Mouse (Mus musculus): ENCODE measurements around the gene Nyx. TPM values are rescaled to one million over a fixed set of nuclear protein-coding genes. Genes with fewer than 3 reads are reported as not detected.
A peak's percentile ranks its signal among the peaks of the same experiment; 100 is the strongest.
"Not testable (repeated sequence)": the region's sequence is repeated elsewhere in the genome, so short reads cannot be mapped to it uniquely, and the experiment has no call there.

Nyx gene
- total RNA-seq (2021), result under 1 TPM; 0.23 to 0.66 TPM
- long read RNA-seq, experiment 1, result 0 reads
- long read RNA-seq, experiment 2, result 0 reads

DNA sequence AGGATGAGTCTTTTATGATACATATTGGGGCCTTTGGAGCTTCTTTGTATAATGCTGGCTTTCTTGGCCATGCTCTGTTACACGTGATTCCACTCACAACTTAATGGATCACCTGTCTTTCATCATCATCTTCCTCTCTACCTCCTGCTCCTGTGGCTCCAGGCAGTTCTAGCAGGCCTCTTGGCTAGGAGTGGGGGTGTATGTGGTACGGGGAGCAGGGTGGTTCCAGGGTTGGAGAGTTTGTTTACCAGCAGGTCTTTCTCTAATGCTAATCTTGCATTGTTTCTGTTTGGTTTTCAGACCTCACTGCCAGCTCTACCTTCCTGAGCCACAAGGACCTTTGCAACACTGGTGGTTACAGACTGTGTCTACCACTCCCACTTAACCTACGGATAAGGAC lies at the start of gene Nyx:
Nyx (plus strand) TSS at position 301 of the 400 bp plus-strand sequence.
- no peak within 1 kb of the TSS for H3K4me3 ChIP-seq
- H3K27ac ChIP-seq, result peak within 1 kb of the TSS; percentile 6; the same call in 1 of the 2 replicates
- intact Hi-C loops (cut with DNase I), result loop anchor here (5.0 to 10.0 kb wide), 3 partner anchors 51 to 219 kb away; no protein-coding TSS in a partner anchor
- TF ChIP-seq CTCF (IDR thresholded peaks at IDR 0.05), result no peak
- no peak for DNase-seq (ENCODE audit: extremely low spot score in 1 of 2, low spot score in 2 of 2)

DNA sequence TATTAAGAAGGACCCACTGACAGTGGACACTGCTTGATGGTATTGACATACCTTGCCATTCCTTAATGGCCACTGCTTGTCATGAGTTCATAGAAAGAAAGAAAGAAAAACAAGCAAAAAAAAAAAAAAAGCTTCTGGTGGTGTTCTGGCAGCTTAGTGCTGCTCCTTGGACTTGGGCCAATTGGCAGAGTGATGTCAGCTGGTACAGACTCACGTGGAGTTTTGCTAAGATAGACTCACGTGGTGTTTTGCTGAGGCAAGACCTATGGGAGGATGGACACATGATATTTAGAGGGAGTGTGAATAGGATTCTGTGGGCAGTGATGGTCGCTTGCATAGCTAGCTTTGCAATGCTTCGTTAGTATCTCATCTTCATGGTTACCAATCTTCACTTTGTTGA lies 43.9 kb upstream of the Nyx start:
- TF ChIP-seq CTCF (IDR thresholded peaks at IDR 0.05), result no peak
- intact Hi-C loops (cut with DNase I), result no loop called here
- H3K4me3 ChIP-seq, result no peak overlapping the region

DNA sequence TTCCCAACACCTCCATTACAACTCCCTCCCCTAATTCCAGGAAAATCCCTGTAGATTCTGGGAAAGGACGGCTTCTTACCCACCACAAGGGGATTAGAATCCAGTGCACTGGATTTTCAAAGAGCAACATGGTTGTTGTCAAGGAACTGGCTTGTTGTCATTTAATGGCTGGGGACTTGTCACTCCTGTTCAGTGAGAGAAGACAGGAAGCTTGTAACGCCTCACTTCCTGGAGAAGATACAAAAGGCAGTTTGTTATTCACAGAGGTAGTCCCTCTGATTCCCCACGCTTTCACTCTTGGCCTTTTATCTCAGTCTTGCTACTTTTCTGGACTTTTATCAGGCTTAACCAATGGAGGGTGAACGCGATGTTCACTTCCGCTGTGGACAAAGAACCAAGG lies 34.5 kb upstream of the Nyx start:
- intact Hi-C loops (cut with DNase I), result no loop called here
- Histone ChIP-seq H3K4me3 (no peak overlapping the region), H3K27ac (no peak overlapping the region)
- no peak for DNase-seq (ENCODE audit: extremely low spot score in 1 of 2, low spot score in 2 of 2)
- no peak for TF ChIP-seq CTCF (IDR thresholded peaks at IDR 0.05)

More for the DNA sequence above, 43.9 kb upstream of the Nyx start:
- no peak for DNase-seq (ENCODE audit: extremely low spot score in 1 of 2, low spot score in 2 of 2)
- H3K27ac ChIP-seq, result no peak overlapping the region

DNA sequence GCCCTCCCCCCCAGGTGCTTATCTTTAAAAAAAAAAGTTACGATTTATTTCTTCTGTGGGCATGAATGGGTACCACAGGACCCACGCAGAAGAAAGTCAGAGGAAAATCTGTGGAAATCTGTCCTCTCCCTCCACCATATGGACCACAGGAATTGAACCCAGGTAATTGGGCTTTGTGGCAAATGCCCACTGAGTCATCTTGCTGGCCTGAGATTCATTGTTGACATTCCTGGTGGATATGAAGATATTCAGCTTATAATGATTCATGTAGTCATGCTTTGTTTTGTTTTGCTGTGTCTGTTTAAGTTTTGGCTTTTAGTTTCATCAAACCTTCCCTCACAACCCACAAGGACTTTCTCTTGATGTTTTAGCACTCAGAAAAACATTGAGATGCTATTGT lies 29.9 kb upstream of the Nyx start:
- intact Hi-C loops (cut with DNase I); H3K4me3 ChIP-seq; H3K27ac ChIP-seq; DNase-seq (ENCODE audit: extremely low spot score in 1 of 2, low spot score in 2 of 2): not testable (repeated sequence)

DNA sequence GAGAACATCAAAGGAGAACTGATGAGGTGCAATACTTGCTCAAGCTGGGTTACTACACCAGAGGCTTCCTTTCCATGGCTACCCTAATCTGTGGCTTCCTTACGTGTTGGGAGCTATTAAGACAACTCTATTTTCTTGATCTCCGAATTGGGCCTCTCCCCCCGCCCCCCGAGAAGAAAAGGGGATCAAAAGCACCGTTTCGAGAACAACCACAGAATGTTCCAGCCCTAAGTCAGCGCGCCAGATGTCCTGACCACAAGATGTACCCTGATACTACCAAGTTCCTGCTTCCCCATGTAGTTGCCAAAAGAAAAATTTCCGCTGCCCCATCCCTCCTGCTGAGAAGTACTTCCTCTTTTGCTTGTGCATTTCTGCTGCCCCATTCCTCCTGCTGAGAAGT lies 9.4 kb upstream of the Nyx start:
- DNase-seq (ENCODE audit: extremely low spot score in 1 of 2, low spot score in 2 of 2); intact Hi-C loops (cut with DNase I); H3K4me3 ChIP-seq; H3K27ac ChIP-seq: not testable (repeated sequence)

DNA sequence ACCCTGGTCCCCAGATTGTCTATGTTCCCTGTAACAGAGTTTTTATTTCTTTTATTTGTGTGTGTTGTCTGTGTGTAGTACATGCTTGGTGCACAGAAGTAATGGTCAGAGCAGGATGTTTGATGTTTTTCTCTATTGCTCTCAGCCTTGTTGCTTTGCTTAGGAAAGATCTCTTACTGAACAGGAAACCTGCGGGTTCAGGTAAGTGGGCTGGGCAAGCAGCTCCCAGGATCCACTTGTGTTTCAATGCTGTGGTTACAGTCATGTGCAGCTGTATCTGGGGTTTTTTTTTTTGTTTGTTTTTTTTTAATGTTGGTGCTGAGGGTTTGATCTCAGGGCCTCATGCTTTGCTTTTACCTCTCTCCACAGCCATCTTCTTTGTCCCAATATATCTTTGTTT lies 7.1 kb upstream of the Nyx start:
- no peak overlapping the region for H3K27ac ChIP-seq
- no peak for DNase-seq (ENCODE audit: extremely low spot score in 1 of 2, low spot score in 2 of 2)
- H3K4me3 ChIP-seq, result no peak overlapping the region
- intact Hi-C loops (cut with DNase I), result no loop called here
- no peak for TF ChIP-seq CTCF (IDR thresholded peaks at IDR 0.05)

DNA sequence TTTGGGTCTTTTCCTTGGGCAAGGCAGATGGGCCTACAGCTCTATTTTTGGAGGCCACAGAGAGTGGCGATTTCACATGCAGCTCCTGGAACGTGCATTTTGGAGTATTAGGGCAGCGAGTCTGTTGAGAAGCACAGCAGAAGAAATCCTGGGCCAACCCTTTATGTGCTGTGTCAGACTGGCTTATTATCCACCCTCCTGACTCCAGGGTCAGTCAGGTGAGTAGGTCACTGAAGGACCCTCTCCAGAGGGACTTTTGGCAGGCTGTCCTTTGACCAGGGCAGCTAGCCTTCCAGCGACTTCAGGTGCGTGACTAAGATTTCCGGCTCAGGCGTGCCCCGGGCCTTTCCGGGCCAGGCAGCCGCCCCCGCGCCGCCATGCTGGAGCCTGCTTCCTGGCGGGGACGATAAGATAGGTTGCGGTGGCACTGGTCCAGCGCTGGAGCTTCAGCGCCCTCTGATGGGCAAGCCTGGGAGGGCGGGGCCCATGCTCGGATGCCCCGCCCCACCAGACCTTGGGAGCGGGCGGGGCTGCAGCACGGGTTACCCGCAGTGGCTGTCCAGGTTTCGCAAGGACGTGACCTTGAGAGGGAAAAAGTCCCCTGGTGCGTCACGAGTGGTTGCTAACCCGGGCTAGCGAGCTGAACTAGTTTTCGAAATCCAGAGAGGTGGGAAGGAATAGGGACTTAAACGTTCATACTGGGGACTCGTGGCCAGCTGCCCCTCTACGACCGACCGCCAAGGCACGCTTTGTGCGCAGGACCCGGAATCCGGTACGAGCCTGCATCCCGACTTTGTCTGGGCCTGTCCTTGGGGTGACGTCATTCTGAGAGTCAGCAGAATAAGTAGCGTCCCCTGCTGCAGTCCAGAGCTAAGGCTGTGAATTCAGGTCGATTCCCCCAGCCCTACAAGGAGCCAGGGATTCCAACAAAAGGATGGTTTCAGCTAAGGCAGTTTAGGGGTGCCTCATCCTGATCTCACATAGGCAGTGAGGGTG lies 4.3 kb upstream of the Nyx start:
- peak; percentile 81 to 84 for DNase-seq (ENCODE audit: extremely low spot score in 1 of 2, low spot score in 2 of 2)
- TF ChIP-seq CTCF (IDR thresholded peaks at IDR 0.05), result peak; percentile 76
- H3K4me3 ChIP-seq, result peak overlapping the region; percentile 39
- intact Hi-C loops (cut with DNase I), result loop anchor here (1.0 to 10.0 kb wide), 5 partner anchors 115 to 233 kb away; partner anchors contain the start of gene Ddx3x
- peak overlapping the region; percentile 81 for H3K27ac ChIP-seq

DNA sequence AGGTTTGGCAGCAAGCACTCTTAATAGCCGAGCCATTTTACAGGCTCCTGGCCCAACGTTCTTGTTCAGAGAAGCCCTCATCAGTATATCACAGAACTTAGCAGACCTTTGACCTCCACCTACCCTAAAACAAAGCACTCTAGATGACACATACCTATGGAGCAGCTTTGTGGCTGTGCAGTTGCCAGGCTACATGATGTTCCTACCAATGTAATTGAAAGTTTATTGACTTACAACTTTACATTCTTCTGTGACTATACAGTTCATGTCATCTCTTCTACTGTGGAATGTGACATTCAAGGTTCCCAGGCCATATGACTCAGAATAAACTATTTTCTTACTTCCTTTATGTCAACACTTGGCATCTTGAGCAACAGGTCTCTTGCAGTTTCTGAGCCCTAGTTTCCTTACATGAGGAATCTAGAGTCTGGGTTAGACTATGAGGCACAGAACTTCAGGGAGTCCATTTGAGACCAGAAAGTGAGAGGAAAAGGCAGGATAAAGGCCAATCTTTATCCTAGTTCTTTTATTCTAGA lies 2.9 kb upstream of the Nyx start:
- no peak overlapping the region for H3K27ac ChIP-seq
- H3K4me3 ChIP-seq, result no peak overlapping the region
- no peak for TF ChIP-seq CTCF (IDR thresholded peaks at IDR 0.05)
- no peak for DNase-seq (ENCODE audit: extremely low spot score in 1 of 2, low spot score in 2 of 2)
- intact Hi-C loops (cut with DNase I), result loop anchor here (10.0 kb wide), 1 partner anchor 222 kb away; no protein-coding TSS in a partner anchor

DNA sequence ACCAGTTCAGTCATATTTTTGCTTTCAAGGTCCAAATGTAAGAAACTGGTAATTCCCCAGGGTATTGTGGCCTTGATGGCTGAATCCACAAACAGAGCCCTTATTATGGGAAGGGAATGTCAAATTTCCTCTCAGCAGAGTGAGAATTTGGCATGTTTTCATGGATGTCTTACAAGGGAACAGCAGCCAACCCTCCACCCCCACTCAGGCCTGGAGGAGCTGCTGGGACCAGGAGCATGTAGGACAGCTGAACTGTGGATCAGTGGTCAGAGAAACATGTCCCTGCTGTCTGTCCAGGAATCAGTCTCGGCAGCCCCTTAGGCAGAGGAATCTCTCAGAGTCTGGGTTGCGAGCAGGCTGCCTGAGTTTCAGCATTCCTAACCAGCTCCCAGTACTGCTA lies 771 bp downstream of the Nyx start:
- Histone ChIP-seq H3K27ac (peak overlapping the region; percentile 6; the same call in 1 of the 2 replicates), H3K4me3 (no peak overlapping the region)
- TF ChIP-seq CTCF (IDR thresholded peaks at IDR 0.05), result no peak
- DNase-seq (ENCODE audit: extremely low spot score in 1 of 2, low spot score in 2 of 2), result no peak
- intact Hi-C loops (cut with DNase I), result loop anchor here (5.0 to 10.0 kb wide), 3 partner anchors 51 to 218 kb away; no protein-coding TSS in a partner anchor

DNA sequence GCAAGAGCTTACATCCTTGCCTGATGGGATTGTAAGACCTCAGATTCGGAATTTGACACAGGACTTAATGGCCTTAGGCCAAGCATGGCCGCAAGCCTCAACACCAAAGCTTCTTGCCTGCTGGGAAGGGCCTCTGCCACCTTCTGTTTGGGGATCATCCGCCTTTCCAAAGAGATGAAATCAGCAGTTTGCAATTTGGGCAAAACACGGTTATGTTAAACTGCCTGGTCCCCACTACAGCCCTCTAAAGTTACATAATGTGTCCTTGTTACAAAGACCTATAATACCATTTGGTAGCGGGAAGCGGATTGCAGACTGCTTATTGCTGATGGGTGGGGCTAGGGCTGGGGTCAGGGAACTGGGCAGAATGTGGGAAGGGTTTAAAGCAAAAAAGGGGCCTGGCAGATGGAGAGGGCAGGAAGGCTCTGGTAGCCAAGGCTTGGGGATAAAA lies 1.2 kb downstream of the Nyx start:
- H3K27ac ChIP-seq, result peak overlapping the region; percentile 6; the same call in 1 of the 2 replicates
- no peak for DNase-seq (ENCODE audit: extremely low spot score in 1 of 2, low spot score in 2 of 2)
- intact Hi-C loops (cut with DNase I), result loop anchor here (5.0 to 10.0 kb wide), 3 partner anchors 50 to 218 kb away; no protein-coding TSS in a partner anchor
- no peak for TF ChIP-seq CTCF (IDR thresholded peaks at IDR 0.05)
- H3K4me3 ChIP-seq, result no peak overlapping the region

DNA sequence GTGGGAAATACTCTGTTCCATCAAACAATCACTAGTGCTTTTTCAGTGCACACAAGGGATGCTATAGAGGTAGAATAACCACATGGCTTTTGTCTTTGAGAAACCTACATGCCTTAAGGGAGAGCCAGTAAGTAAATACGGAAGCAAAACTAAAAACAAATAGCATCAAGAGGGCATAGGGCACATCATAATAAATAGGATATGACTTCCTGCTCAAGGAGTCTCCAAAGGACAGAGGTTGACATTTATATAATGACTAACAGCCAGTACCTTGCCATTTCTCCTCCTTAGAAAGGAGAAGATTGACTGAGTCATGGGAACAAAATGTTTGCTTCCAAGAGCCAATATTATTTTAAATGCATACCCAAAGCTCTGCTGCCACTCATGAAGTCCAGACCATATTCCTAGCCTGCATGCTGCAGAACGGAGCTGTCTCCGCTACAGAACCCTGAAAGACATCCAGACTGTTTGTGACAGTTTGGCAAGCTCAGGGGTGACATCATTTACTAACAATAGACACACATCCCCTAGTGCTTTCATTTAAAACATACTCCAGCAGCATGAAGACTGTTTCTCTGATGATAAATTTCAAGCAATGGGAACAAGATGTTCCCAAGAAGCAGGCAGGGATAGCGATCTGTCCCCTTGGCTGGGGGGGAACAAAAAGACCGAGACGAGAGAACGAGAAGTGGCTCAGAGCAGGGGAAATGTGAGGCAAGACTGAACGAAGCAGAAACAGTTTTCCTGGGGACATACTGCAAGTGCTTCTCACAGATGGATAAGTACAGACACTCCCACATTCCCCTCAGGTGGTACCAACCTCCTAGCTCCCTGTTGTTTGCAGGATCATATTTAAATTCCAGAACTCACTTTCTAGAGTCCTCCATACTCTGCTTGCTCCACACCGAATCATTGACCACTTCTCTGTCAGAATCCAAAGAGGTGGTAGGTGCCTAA lies 3.5 kb downstream of the Nyx start:
- Histone ChIP-seq H3K4me3 (no peak overlapping the region), H3K27ac (peak overlapping the region; percentile 82)
- peak; percentile 13 to 19 for DNase-seq (ENCODE audit: extremely low spot score in 1 of 2, low spot score in 2 of 2)
- TF ChIP-seq CTCF (IDR thresholded peaks at IDR 0.05), result no peak; the same call in 1 of the 2 replicates
- intact Hi-C loops (cut with DNase I), result loop anchor here (5.0 to 10.0 kb wide), 3 partner anchors 48 to 215 kb away; no protein-coding TSS in a partner anchor

Measured in left cerebral cortex, adult 2 months (tissue).